Mouse (Mus musculus): Measurements from ENCODE around the gene Mob3b.

DNA sequence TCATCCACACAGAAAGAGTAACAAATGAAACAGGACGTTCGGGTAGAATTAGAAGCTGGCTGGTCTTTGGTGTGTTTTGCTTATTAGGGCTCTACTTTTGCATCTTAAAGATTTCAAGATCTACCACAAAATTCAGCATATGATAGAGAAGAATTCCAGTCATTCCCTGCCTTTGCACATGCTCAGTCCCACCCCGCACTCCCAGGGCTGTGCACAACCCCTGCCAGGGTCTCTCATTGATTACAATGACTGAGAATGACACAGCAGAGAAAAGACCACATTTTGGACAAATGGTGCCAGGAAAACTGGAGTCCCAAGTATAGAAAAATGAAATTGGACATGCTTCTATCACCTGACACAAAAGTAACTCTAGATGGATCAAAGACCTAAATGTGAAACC, 245.1 kb downstream of the Mob3b start:
- TF ChIP-seq GATA1 (IDR thresholded peaks at IDR 0.05; ENCODE audit: low read length) (no peak), TAL1 (IDR thresholded peaks at IDR 0.05; ENCODE audit: low read length) (no peak)

All from erythroblast, embryonic 14.5 days (primary cell).